Mouse (Mus musculus): Measurements from ENCODE around the gene Gm49333. TPM values are rescaled to one million over a fixed set of nuclear protein-coding genes. Genes with fewer than 3 reads are reported as not detected.

The Gm49333 gene
- polyA plus RNA-seq, 1 experiment, result not detected

DNA sequence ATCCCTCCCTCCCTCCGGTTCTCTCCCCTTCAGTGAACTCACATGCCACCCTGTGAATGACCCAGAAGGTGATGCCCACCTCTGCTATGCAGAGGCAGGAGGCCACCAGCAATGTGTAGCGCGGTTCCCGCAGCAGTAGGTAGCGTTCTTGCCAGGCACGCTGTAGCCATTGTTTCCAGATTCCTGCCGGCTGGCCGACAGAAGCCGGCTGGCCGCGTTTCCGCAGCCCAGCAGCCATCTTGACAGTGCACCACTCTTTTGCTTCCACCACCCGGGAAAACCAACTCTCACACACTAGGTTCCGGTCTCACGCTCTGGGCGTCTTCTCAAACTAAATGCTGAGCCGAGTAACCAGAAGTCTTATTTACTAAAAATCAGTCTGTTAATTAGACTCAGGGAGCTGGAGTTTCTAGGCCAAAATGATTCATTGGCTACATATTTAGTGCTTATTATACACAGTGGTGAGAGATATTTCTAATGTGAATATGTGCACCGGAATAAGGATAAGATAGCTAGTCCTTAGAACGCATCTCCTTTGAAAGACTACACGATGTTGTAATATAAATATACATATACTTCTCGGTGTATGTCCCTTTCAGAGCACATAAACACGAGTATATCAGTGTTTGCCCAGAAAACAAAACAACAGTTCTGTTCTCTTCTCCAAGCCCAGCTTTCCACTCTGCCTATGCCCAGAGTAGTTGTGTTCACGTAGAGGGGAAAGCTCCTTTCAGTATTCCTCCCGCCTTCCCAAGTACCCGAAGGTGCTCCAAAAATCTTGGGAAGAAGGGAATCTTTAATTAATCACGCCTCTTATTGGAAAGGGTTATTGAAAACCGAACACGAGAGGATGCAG lies 681 bp upstream of the Gm49333 start:
- peak overlapping the region; percentile 80 for H3K9ac ChIP-seq (ENCODE audit: low read depth, poor library complexity, severe bottlenecking)
- no peaks in the 10 kb centered on the region for H3K4me1 ChIP-seq (ENCODE audit: control insufficient read depth, insufficient read depth, low read length)
- H3K27ac ChIP-seq (ENCODE audit: insufficient read depth, low read length), result peak overlapping the region; percentile 54
- peaks cover 21% of the 10 kb centered on the region for H3K36me3 ChIP-seq (ENCODE audit: control insufficient read depth, insufficient read depth, low read length, poor library complexity, severe bottlenecking)
- H3K9me3 ChIP-seq (replicated peaks; ENCODE audit: control insufficient read depth, insufficient read depth, low read length, poor library complexity, severe bottlenecking), result no peaks in the 10 kb centered on the region
- H3K27me3 ChIP-seq (ENCODE audit: control insufficient read depth, insufficient read depth, low read length, poor library complexity, severe bottlenecking), result no peaks in the 10 kb centered on the region
- TF ChIP-seq EP300 (IDR thresholded peaks at IDR 0.05; ENCODE audit: insufficient read depth, low read depth, low read length) (no peak; the same call in 1 of the 2 replicates), POLR2A (IDR thresholded peaks at IDR 0.05; ENCODE audit: insufficient read depth, low read length) (peak; percentile 86)
- H3K4me3 ChIP-seq (ENCODE audit: low read depth, low read length), result peak overlapping the region; percentile 98

DNA sequence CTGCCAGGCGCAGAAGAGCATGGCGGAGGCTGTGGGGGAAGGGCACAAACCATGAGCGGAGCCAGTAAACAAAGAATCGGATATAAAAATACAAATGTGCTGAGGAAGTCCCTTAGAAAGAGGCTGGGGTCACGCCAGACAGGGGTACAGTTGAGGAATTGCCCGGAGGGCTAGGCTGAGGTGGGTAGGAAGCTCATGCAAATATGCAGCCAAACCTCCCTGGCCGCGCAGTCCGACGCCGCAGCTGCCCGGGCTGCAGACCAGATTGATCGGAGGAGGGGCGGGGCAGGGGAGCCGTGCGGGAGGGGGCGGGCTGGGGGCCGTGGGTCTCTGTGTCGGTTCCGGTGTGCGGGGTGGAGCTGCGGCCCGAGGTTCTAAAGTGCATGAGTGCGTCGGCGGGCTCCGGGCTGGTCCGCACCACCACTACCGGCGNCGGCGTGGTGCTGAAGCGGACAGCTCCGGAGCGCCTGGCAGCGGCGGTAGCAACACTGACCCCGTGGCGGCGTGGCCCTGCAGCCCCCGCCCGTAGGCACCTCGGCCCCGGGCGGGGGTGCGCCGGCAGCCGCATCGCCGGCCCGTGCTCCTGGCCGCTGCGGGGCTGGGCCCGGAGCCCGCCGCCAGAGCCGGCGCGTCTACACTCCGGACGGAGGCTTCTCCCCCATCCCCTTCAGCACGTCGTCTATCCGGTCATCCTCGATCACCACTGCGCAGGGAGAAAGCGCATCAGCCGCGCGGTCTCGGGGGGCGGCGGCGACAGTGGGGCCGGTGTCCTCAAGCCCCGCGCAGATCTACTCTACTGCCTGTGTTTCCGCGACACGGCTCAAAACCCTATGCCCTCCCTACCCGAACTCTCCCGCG lies 8.4 kb downstream of the Gm49333 start:
- Histone ChIP-seq H3K4me3 (ENCODE audit: low read depth, low read length) (peak overlapping the region; percentile 55), H3K27ac (ENCODE audit: insufficient read depth, low read length) (no peak overlapping the region), H3K36me3 (ENCODE audit: control insufficient read depth, insufficient read depth, low read length, poor library complexity, severe bottlenecking) (no peaks in the 10 kb centered on the region), H3K9me3 (replicated peaks; ENCODE audit: control insufficient read depth, insufficient read depth, low read length, poor library complexity, severe bottlenecking) (no peaks in the 10 kb centered on the region), H3K4me1 (ENCODE audit: control insufficient read depth, insufficient read depth, low read length) (no peaks in the 10 kb centered on the region), H3K9ac (ENCODE audit: low read depth, poor library complexity, severe bottlenecking) (peak overlapping the region; percentile 94; the same call in 1 of the 2 replicates), H3K27me3 (ENCODE audit: control insufficient read depth, insufficient read depth, low read length, poor library complexity, severe bottlenecking) (no peaks in the 10 kb centered on the region)
- no peak for TF ChIP-seq CTCF (IDR thresholded peaks at IDR 0.05; ENCODE audit: low read depth, low read length)
- TF ChIP-seq EP300 (IDR thresholded peaks at IDR 0.05; ENCODE audit: insufficient read depth, low read depth, low read length), result no peak
- no peak for TF ChIP-seq POLR2A (IDR thresholded peaks at IDR 0.05; ENCODE audit: insufficient read depth, low read length)

DNA sequence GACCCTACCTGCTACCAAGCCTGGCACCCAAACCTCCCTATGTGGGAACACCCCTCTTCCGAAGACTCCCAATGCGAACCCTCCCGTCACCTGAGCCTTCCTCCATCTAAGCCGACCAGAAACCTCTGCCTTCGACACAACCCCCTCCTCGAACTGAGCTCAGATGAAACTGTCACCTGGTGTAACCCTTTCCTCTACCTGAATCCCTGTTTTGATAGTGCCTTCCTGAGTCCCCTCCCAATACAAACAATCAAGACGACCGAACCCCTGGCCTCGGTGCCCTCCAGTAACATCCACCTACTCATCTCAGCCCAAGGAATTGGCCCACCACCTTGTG lies 9.0 kb downstream of the Gm49333 start:
- TF ChIP-seq POLR2A (IDR thresholded peaks at IDR 0.05; ENCODE audit: insufficient read depth, low read length) (no peak), EP300 (IDR thresholded peaks at IDR 0.05; ENCODE audit: insufficient read depth, low read depth, low read length) (no peak), CTCF (IDR thresholded peaks at IDR 0.05; ENCODE audit: low read depth, low read length) (no peak)
- Histone ChIP-seq H3K4me3 (ENCODE audit: low read depth, low read length) (peak overlapping the region; percentile 55), H3K27ac (ENCODE audit: insufficient read depth, low read length) (no peak overlapping the region), H3K9ac (ENCODE audit: low read depth, poor library complexity, severe bottlenecking) (peak overlapping the region; percentile 94; the same call in 1 of the 2 replicates), H3K4me1 (ENCODE audit: control insufficient read depth, insufficient read depth, low read length) (no peaks in the 10 kb centered on the region), H3K27me3 (ENCODE audit: control insufficient read depth, insufficient read depth, low read length, poor library complexity, severe bottlenecking) (no peaks in the 10 kb centered on the region), H3K36me3 (ENCODE audit: control insufficient read depth, insufficient read depth, low read length, poor library complexity, severe bottlenecking) (no peaks in the 10 kb centered on the region), H3K9me3 (replicated peaks; ENCODE audit: control insufficient read depth, insufficient read depth, low read length, poor library complexity, severe bottlenecking) (no peaks in the 10 kb centered on the region)

DNA sequence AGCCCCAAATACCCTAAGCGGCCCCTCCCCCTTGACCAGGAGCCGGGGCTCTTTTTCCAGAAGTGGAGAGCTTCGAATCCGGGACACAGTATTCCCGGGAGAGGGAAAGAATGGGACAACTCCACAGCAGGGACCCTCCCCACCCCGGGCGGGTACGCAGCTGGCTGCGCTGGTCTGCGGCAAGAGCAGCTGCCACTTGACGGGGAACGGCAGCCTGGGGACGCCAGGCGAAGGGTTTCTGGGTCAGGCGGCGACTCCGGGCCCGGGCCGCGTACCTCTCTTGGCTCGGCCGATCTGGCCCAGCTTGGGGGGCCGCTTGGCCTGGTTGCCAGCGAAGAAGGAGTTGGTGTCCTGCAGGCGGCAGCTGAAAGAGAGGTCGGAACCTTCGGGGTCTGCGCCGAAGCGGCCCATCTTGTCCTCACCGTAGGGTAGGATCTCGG lies 9.4 kb downstream of the Gm49333 start:
- Histone ChIP-seq H3K36me3 (ENCODE audit: control insufficient read depth, insufficient read depth, low read length, poor library complexity, severe bottlenecking) (no peaks in the 10 kb centered on the region), H3K27ac (ENCODE audit: insufficient read depth, low read length) (no peak overlapping the region), H3K27me3 (ENCODE audit: control insufficient read depth, insufficient read depth, low read length, poor library complexity, severe bottlenecking) (no peaks in the 10 kb centered on the region), H3K4me1 (ENCODE audit: control insufficient read depth, insufficient read depth, low read length) (no peaks in the 10 kb centered on the region), H3K4me3 (ENCODE audit: low read depth, low read length) (peak overlapping the region; percentile 55), H3K9ac (ENCODE audit: low read depth, poor library complexity, severe bottlenecking) (peak overlapping the region; percentile 94), H3K9me3 (replicated peaks; ENCODE audit: control insufficient read depth, insufficient read depth, low read length, poor library complexity, severe bottlenecking) (no peaks in the 10 kb centered on the region)
- TF ChIP-seq CTCF (IDR thresholded peaks at IDR 0.05; ENCODE audit: low read depth, low read length) (no peak), POLR2A (IDR thresholded peaks at IDR 0.05; ENCODE audit: insufficient read depth, low read length) (no peak), EP300 (IDR thresholded peaks at IDR 0.05; ENCODE audit: insufficient read depth, low read depth, low read length) (no peak)

DNA sequence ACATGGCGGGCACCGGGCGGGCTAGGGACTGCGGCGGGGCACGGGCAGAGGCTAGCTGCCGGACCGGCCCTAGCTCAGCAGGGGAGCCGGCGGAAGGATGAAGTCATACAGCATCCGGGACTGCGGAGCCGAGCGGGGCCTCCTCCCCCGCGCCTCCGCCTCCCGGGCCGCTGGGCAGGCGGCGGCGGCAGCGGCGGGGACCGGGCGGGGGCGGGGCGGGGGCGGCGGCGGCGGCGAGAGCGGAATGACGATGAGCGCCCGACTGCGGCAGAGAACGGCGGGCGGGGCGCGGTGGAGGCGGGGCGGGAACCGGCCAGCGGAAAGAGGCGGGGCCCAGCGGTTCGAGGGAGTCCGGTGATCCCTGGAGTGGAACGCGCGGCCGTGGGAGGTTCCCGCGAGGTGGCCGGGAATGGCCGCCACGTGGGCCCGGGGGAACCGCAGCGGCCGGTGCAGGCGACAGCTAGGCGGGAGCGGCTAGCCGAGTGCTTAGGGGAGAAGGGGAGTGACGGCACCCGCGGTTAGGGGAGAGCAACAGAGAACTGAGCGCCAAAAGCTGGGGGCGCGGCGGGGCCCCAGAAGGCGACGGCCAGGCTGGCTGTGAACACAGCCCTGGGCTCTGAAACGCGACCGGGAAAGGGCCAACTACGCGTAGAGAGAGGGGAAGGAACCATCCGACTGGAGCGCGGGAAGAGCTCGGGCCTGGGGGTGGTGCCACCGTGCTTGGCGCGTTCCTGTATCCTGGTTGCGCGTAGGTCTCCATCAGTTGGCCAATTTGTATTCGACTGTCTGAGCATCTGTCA lies 10.0 kb downstream of the Gm49333 start, which contains the start of gene Camk2n2:
Gene Camk2n2 (minus strand): TSS at position 97 of the 800 bp plus-strand sequence.
- H3K36me3 ChIP-seq (ENCODE audit: control insufficient read depth, insufficient read depth, low read length, poor library complexity, severe bottlenecking), result no peaks in the 10 kb centered on the region
- H3K4me3 ChIP-seq (ENCODE audit: low read depth, low read length), result peak within 1 kb of the TSS; percentile 70
- TF ChIP-seq POLR2A (IDR thresholded peaks at IDR 0.05; ENCODE audit: insufficient read depth, low read length), result no peak
- no peak for TF ChIP-seq EP300 (IDR thresholded peaks at IDR 0.05; ENCODE audit: insufficient read depth, low read depth, low read length)
- no peak for TF ChIP-seq CTCF (IDR thresholded peaks at IDR 0.05; ENCODE audit: low read depth, low read length)
- H3K27ac ChIP-seq (ENCODE audit: insufficient read depth, low read length), result no peak within 1 kb of the TSS
- no peaks in the 10 kb centered on the region for H3K27me3 ChIP-seq (ENCODE audit: control insufficient read depth, insufficient read depth, low read length, poor library complexity, severe bottlenecking)
- no peaks in the 10 kb centered on the region for H3K4me1 ChIP-seq (ENCODE audit: control insufficient read depth, insufficient read depth, low read length)
- H3K9me3 ChIP-seq (replicated peaks; ENCODE audit: control insufficient read depth, insufficient read depth, low read length, poor library complexity, severe bottlenecking), result no peaks in the 10 kb centered on the region
- peak within 1 kb of the TSS; percentile 94 for H3K9ac ChIP-seq (ENCODE audit: low read depth, poor library complexity, severe bottlenecking)
